Mouse (Mus musculus): Measurements from ENCODE around the gene Vps53.
A peak's percentile ranks its signal among the peaks of the same experiment; 100 is the strongest.

The Vps53 gene

DNA sequence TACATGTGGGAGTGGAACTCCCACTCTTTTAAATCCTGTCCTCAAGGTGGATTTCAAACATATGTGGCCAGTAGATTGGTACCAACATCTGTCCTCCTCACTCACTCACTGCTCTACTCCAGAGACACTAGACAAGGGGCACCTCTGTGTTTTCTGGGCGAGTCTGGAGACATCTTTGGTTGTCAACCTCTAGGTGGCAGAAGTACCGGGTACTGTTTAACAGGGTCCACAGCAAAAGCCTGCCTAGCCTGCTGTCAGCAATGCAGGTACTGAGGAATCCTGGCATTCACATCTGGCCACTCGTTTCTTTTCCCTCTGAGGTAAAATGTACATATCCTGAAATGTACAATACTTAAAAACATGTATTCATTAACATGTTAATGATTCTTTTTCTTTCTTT, 123.0 kb downstream of the Vps53 start:
- peak; percentile 44 for DNase-seq (ENCODE audit: low read depth, low spot score)

DNA sequence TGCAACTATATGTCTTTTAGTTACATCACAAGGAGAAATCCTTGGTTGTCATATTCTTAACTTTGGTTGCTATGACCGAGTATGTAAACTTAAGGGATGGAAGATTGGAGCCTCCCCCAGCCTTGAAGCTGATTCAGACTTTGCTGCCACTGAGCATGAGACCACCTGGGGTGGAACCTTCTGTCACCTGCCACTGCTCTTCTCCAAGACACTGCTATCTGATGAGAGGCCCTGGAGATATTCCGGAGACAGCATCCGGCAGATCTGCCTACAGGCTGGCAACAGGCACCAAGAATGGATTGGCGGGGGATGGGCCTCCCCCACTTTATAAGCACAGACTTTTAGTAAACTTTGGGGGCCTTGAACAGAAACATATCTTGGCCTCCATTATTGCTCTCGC, 127.0 kb downstream of the Vps53 start:
- DNase-seq (ENCODE audit: low read depth, low spot score), result peak; percentile 94

DNA sequence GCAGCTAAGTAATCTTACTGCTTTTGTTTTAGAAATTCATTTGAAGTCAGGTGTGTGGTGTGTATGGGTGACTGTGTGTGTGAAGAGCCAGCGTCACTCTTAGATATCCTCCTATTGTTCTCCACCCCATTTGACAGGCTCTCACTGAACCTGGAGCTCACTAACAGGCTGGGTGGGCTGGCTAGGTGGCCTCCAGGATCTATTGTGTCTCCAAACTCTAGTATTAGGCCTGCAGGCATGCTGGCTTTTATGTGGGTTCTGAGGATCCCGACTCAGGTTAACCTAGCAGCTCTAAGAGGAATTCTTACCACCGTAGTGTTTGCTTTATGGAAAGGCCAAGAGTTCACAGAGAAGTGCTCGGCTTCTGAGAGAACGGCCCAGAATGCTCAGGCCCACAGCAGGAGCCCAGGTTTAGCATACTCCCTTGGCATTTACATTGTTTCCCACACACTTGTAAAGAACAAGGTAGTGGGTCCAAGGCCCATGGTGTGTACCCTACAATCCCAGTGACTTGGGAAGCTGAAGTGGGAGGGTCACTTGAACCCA, 128.4 kb downstream of the Vps53 start:
- no peak for DNase-seq (ENCODE audit: low read depth, low spot score)

DNA sequence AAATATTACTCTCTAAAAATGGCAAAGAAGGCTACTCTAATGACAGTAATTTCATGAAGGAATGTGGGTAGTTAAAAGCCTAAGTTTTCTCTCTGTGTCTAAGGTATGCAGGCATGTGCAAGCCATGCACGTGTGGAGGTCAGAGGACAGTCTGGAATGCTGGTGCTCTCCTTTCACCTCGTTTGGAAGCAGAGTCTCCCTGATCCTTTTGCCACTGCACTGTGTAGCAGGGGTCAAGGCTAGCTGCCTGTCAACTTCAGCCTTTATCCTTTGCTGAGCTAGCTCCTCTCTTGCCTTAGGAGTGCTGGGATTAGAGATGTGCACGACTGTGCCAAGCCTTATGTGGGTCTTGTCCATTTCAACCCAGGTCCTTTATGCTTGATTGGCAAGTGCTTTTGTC, 128.9 kb downstream of the Vps53 start:
- DNase-seq (ENCODE audit: low read depth, low spot score), result no peak

- no peak for DNase-seq (ENCODE audit: low read depth, low spot score)
Measured at GRCm38 (mm10) chr11:76045367-76045766, 134.1 kb downstream of the Vps53 start.

DNA sequence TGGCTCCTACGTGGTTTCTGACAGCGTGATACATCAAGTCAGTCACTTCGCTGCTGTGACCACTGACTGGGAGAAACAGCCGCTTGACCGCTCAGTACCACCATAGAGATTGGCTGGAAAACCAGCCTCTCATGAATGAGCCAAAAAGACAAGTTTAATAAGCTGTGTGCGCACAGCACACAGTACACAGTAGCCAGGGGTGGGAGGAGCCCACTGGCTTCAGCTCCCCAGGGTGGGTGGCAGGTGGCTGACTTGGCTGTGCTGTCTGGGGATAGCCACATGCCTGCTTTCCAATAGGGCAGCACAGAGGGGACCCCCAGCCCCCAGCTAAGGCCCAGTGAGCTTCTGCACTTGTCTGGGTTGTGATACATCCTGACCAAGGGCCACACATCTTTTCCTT, 135.0 kb downstream of the Vps53 start:
- DNase-seq (ENCODE audit: low read depth, low spot score), result no peak

DNA sequence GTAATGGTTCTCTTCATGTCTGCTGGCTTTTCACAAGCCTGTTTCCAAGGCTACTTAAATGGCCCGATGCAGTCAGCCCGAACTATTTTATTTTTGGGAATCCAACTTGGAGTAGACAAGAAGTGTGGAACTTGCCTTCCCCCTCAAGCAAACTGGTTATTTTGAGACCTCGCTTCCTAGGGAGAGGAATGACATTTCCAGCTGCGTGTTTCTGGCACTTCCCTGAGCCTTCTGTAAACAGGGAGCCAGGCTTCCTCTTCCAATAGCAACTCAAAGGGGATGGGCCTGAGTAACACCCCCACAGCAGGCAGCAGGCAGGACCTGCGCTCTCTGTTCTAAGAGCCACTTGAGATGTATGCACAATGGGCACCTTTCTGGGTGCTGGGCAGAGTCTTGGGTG, 136.6 kb downstream of the Vps53 start:
- peak; percentile 94 for DNase-seq (ENCODE audit: low read depth, low spot score)

DNA sequence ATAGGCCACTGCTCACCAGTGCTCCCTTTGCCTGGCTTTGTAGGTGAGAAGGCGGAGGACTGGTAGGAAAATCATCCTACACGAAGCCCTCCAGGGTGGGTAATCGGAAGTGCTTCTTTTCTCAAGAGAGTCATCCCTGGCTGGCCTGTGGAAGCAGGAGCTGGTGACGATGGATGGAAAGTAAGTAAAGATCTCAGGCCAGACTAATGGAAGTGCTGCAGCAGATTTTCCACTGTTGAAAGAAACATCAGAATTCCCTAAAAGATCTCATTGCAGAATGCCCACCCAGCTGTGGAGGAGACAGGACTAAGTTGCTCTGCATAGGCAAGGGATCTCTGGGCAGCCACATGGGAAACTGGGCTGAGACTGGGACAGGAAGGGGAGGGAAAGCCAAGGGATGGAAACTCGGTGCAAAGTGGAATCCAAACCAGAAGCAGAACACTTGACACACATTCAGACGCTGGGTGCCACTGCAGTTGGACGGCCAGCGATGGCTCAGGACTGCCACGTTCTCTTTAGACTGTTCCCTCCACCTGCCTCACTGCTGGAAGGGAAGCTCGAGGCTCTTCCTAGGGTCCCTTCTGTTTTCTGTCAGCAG, 137.3 kb downstream of the Vps53 start:
- no peak for DNase-seq (ENCODE audit: low read depth, low spot score)

DNA sequence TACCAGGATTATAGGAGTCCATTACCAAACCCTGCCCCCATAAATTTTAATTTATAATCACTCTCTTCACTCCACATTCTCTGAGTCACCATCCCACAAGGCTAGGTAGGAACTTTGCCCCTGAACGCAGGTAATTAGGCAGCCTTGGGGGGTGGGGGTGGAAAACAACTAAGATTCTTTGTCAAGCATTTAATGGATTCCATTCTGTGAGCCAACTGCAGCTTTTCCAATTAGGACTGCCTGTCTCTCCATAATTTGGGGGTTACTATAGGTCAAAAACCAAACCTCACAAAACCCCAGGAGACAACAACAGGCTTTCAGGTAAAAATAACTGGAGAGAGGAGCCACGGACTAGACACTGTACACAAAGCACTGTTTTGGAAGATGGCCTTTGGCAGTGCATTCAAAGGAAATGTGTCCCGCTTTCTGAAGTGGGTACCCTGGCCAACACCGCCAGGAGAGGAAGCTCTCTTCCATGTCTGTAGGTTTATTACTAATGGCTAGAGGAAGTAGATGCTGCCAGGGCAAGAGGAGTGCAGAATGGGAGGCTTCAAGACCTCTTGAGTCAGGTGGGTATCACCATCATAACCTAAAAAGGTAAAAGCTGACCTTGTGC, 138.6 kb downstream of the Vps53 start:
- no peak for DNase-seq (ENCODE audit: low read depth, low spot score)

- no peak for DNase-seq (ENCODE audit: low read depth, low spot score)
Measured at GRCm38 (mm10) chr11:76040106-76040505, 139.3 kb downstream of the Vps53 start.

DNA sequence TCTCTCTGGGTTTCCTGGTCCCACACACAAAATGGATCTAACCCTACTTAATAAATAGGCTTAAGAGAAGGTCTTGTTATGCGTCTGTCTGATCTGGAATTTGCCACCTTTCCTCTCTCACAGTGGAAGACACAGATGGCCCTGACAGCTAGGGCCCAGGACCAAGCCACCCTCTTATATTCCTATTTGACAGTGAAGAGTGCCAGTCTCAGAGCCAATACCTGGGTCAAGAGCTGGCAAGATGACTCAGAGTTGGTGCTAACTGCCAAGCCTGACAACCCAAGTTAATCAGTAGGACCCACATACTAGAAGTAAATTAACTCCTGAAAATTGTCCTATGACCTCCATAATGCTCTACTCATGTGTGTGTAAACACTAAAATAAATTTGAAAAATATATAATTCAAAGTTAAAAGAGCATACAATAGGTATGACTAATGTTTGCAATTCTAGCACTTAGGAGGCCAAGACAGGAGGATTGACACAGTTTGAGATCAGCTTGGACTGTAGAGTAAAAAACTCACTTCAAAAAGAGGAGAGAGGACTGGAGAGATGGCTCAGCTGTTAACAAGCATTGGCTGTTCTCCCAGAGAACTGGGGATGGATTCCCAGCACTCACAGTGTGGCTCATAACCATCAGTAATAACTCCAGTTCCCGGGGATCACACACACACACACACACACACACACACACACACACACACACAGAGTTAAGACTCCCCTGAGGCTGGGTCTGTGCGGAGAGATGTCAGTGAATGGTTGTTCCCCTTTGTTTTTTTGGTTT, 140.0 kb downstream of the Vps53 start:
- peak; percentile 91 for DNase-seq (ENCODE audit: low read depth, low spot score)

- DNase-seq (ENCODE audit: low read depth, low spot score), result no peak
Measured at GRCm38 (mm10) chr11:76037581-76038294, 141.7 kb downstream of the Vps53 start.

DNA sequence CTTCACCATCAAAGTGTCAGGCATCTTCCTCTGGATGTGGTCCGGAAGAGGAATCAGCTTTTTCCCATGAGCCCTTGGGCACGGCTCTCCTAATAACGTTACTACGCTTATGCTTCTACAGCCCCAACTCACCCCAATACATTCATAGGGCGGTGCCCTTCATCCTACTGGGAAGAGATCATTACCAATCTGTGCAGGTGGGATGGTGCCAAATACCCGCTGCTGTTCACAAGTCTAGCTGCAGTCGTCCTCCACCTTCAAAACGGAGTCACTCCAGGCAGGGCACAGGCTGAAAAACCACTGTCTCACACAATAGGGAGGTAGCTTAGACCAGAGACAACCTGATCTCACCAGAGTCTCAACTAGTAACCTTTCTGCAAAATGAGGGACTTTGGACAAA, 144.3 kb downstream of the Vps53 start:
- DNase-seq (ENCODE audit: low read depth, low spot score), result peak; percentile 82

- peak; percentile 71 for DNase-seq (ENCODE audit: low read depth, low spot score)
Measured at GRCm38 (mm10) chr11:76033836-76034235, 145.6 kb downstream of the Vps53 start.

DNA sequence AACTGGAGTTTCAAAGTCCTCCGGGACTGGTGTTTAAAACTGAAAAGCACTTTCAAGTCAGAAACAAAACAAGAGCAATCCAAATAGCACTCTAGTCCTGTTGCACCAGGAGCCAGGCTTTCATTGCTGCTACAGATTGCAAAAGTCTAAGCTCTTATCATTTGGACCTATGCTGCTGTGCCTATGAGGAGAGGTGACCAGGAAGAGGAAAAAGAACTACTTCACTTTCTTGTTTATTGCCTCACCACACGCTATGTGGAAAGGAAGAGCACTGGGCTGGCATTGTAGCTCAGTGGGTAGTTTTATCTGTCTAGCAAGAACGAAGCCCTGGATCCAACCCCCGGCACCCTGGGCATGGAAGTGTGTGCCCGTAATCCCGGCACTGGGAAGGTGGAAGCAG, 146.1 kb downstream of the Vps53 start:
- DNase-seq (ENCODE audit: low read depth, low spot score), result no peak

DNA sequence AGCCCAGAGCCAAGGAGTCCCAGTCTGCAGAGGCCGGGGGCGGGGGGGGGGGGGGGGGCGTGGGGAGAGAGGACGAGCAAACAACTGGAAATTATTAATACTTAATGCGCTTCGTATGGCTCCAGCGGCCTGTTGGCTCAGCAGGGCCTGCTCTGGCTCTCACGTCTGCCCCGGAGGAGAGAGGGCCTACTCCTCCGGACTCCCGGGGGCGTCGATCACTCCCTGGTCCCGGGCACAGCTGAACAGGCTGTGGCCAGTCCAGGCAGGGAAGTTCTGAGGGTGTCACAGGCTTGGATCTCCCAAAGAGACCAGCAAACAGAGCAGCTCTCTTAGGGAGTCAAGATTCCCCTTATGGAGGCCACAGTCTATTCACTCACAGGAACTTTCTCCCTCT, 151.4 kb downstream of the Vps53 start:
- DNase-seq (ENCODE audit: low read depth, low spot score), result no peak

DNA sequence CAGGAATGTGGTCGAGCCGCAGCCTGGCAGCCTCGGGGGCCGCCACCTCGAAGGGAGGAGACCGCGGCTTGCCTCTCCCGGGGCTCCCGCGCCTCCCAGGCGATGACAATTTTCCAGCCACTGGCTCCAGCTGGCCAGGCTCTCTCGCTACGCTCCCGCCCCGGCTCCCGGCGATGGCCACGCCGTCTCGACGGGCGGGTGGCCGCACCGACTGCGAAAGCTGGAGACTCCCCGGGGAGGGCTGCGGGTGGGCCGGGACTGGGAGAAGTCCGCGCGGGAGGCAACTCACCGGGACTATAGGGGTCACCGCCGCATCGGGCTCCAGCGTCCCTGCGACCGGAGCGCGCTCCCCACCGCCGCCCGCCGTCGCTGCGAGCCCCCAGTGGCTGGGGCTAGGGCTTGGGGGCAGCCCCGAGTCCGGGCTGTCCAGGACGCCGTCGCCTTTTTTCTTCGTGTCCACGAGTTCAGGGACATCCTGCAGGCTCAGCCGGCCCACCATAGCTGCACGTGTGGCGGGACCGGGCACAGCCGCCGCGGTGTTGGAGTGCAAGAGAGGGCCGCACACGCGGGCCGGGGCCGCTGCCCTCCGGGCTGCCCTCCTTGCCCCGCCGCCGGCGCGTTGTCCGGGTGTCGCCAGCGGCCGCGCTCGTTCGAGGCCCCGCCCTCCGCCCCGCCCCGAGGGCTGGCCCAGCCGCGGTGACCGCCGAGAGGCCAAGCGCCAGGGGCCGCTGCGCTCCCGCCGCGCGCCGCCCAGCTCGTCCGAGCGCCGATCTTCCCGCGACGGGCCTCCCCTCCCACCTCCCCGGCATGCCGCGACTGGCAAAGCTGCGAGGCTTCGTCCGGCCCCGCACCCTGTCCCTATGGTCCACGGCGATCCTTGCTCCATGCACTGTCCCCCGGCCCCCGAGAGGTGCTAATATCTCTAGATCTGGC, 152.0 kb downstream of the Vps53 start, which contains the start of gene Rflnb:
Rflnb (minus strand) TSS at position 644 of the 933 bp plus-strand sequence.
- DNase-seq (ENCODE audit: low read depth, low spot score), result peak; percentile 80

- no peak for DNase-seq (ENCODE audit: low read depth, low spot score)
Measured at GRCm38 (mm10) chr11:76026527-76027138, 152.8 kb downstream of the Vps53 start.

- no peak for DNase-seq (ENCODE audit: low read depth, low spot score)
Measured at GRCm38 (mm10) chr11:76025080-76025583, 154.3 kb downstream of the Vps53 start.

DNA sequence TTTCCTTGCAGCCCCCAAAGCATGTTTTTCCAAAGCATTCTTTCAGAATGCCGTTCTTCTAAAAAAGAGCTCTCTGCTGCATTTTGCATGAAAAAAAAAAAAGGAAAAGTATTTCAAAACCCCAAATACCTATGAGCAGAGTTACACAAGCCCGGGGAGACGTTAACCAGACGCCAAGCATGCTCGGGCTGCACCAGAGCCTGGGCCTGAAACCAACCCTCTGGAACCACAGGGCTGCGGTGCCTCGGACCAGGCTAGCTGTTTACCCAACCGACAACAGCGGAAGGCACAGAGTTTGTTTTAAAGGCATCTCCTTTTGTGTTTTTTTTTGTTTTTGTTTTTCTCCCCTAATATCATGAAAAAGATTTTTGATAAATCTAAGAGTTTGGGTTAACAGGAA, 158.5 kb downstream of the Vps53 start:
- no peak for DNase-seq (ENCODE audit: low read depth, low spot score)

All from brain, adult 2 months (tissue).